Mouse (Mus musculus) liver, embryonic 14.5 days (tissue): Measurements from ENCODE around the gene Tmbim4.

Experiments used
- CTCF ChIP-seq: IDR thresholded peaks from 2 replicates; pipeline ENCODE4 v1.5.1; 2016; ENCODE audit warnings: antibody characterized with exemption, low read depth, control low read depth
- EP300 ChIP-seq: IDR thresholded peaks from 2 replicates; pipeline ENCODE4 v1.6.1; 2016; ENCODE audit warnings: antibody characterized with exemption, low read depth

DNA sequence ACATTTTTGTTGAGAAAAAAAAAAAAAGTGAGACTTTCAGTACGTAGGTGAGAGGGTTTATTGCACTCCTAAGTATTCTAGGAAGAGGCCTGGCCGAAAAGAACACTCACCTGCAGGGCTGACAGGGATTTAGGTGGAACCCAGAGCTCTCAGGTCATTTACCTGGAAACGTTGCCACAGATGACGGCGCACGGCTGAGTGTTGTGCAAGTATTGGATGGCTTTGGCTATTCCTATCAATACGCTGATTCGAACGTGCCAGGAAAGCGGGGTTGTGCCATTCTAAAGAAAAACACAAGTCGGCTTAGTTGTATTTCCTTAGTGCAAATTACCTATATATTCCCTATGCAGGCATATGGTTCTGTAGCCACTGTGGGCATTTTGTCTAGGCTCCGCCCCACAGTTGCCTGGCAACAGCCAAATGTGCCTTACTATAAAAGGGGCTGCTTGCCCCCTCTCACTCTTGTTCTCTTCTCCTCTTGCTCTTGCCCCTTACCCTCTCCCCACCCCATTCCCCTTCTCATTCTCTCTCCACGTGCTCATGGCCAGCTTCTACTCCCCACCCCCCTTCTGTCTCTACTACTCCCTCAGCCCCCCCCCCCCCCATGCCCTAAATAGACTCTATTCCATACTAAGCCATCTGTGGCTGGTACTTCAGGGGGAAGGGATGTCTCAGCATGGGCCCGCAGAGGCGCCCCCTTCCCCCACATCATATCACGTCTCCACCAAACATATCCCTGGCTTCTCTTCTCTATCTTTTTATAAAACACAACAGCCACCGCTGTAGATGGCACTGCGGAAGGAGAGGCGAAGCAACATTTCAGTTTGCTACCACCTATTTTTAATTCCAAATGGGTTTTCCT lies 36.2 kb upstream of the Tmbim4 start:
- TF ChIP-seq CTCF (no peak), EP300 (no peak)
